9 mouse cellular contexts compared by ENCODE assay signal in genomic region chr11:84141752-84142151, GRCm38 (mm10). TPM values are rescaled to one million over a fixed set of nuclear protein-coding genes. Genes with fewer than 3 reads are reported as not detected.
A peak's percentile ranks its signal among the peaks of the same experiment; 100 is the strongest.
DNase-seq lines count a peak whose midpoint lies in the region; ATAC-seq and TF ChIP-seq lines count a peak whose summit lies in the region.
"Had no signal": no experiment of that assay in that cellular context is flagged by ENCODE, and none has a peak within 500 bp of the region (broad histone marks: within the 10 kb centered on the region; RNA-seq: fewer than 3 reads in every experiment).

No protein-coding gene starts in this region.

- peak; percentile 20; the same call in 1 of the 2 replicates for TF ChIP-seq CTCF in testis, adult 2 months (IDR thresholded peaks at IDR 0.05; ENCODE audit: control insufficient read depth, insufficient read depth, insufficient replicate concordance, low read depth, low read length)
- peak; percentile 75 for TF ChIP-seq CTCF in hindbrain, postnatal 0 days (IDR thresholded peaks at IDR 0.05; ENCODE audit: low read depth)
- peak; percentile 83 for TF ChIP-seq CTCF in liver, postnatal 0 days (IDR thresholded peaks at IDR 0.05; ENCODE audit: low read depth)
- TF ChIP-seq CTCF in spleen, adult 2 months (IDR thresholded peaks at IDR 0.05; ENCODE audit: extremely low read depth, insufficient read depth, insufficient read length, insufficient replicate concordance), result no peak

- H3K27me3 ChIP-seq in testis, adult 2 months (ENCODE audit: control insufficient read depth, insufficient read depth, low read length), result no peaks in the 10 kb centered on the region
- H3K27me3 ChIP-seq in hindbrain, postnatal 0 days (ENCODE audit: insufficient read depth, low read length), result no peaks in the 10 kb centered on the region
- no peaks in the 10 kb centered on the region for H3K27me3 ChIP-seq in liver, postnatal 0 days (ENCODE audit: insufficient read depth, low read length)
- H3K27me3 ChIP-seq in spleen, adult 2 months (ENCODE audit: control insufficient read depth, insufficient read depth, low read length), result no peaks in the 10 kb centered on the region

- no peak for TF ChIP-seq EP300 in liver, postnatal 0 days (IDR thresholded peaks at IDR 0.05; ENCODE audit: low read depth)

- no peaks in the 10 kb centered on the region for H3K36me3 ChIP-seq in testis, adult 2 months (ENCODE audit: control insufficient read depth, insufficient read depth, low read length)
- H3K36me3 ChIP-seq in hindbrain, postnatal 0 days (ENCODE audit: insufficient read depth, low read length), result no peaks in the 10 kb centered on the region
- H3K36me3 ChIP-seq in liver, postnatal 0 days (replicated peaks; ENCODE audit: insufficient read depth, low read length), result no peaks in the 10 kb centered on the region
- H3K36me3 ChIP-seq in spleen, adult 2 months (ENCODE audit: control insufficient read depth, insufficient read depth, low read length), result no peaks in the 10 kb centered on the region

- H3K4me2 ChIP-seq in hindbrain, postnatal 0 days (ENCODE audit: low read depth, low read length), result no peak overlapping the region
- no peak overlapping the region for H3K4me2 ChIP-seq in liver, postnatal 0 days (ENCODE audit: low read depth, low read length)

- peak; percentile 50 for DNase-seq in gastrocnemius, adult 18-20 months (ENCODE audit: low spot score)
- DNase-seq in gastrocnemius, postnatal 25 days, result no peak
- DNase-seq in testis, postnatal 14 days (ENCODE audit: low spot score), result no peak
- peak; percentile 15 for DNase-seq in cerebellum, adult 8-10 months
- peak; percentile 79 for DNase-seq in hindbrain, postnatal 0 days (ENCODE audit: low spot score)
- DNase-seq in liver, postnatal 0 days, result peak; percentile 73
- peak; percentile 15 to 18 for DNase-seq in spleen, adult 2 months (ENCODE audit: low read depth in 1 of 2, low spot score in 2 of 2)

- H3K4me1 ChIP-seq in testis, adult 2 months (ENCODE audit: control insufficient read depth, insufficient read depth, low read length), result no peaks in the 10 kb centered on the region
- H3K4me1 ChIP-seq in hindbrain, postnatal 0 days (ENCODE audit: insufficient read depth, low read length), result no peaks in the 10 kb centered on the region
- H3K4me1 ChIP-seq in liver, postnatal 0 days (ENCODE audit: insufficient read depth), result peaks cover 7% of the 10 kb centered on the region; the same call in 1 of the 2 replicates
- H3K4me1 ChIP-seq in spleen, adult 2 months (ENCODE audit: control insufficient read depth, insufficient read depth, insufficient read length), result no peaks in the 10 kb centered on the region

- no peaks in the 10 kb centered on the region for H3K9me3 ChIP-seq in hindbrain, postnatal 0 days (ENCODE audit: low read length)
- H3K9me3 ChIP-seq in liver, postnatal 0 days (ENCODE audit: low read length), result no peaks in the 10 kb centered on the region

- no peak for ATAC-seq in hindbrain, postnatal 0 days
- ATAC-seq in liver, postnatal 0 days, result no peak

- no peak overlapping the region for H3K27ac ChIP-seq in testis, adult 2 months (ENCODE audit: control insufficient read depth, insufficient read depth, low read depth, low read length)
- H3K27ac ChIP-seq in hindbrain, postnatal 0 days, result no peak overlapping the region
- H3K27ac ChIP-seq in liver, postnatal 0 days (ENCODE audit: low read depth), result no peak overlapping the region
- no peak overlapping the region for H3K27ac ChIP-seq in spleen, adult 2 months (ENCODE audit: insufficient read depth, low read length)

- TF ChIP-seq POLR2A in testis, adult 2 months (IDR thresholded peaks at IDR 0.05; ENCODE audit: control insufficient read depth, low read depth, low read length), result no peak
- TF ChIP-seq POLR2A in spleen, adult 2 months (IDR thresholded peaks at IDR 0.05; ENCODE audit: low read depth, low read length), result no peak

- no peak overlapping the region for H3K4me3 ChIP-seq in testis, adult 2 months (ENCODE audit: control insufficient read depth, low read depth, low read length)
- no peak overlapping the region for H3K4me3 ChIP-seq in hindbrain, postnatal 0 days (ENCODE audit: low read length)
- no peak overlapping the region for H3K4me3 ChIP-seq in liver, postnatal 0 days (ENCODE audit: low read depth, low read length)
- H3K4me3 ChIP-seq in spleen, adult 2 months (ENCODE audit: extremely low read depth, insufficient read depth, insufficient read length), result no peak overlapping the region

- H3K9ac ChIP-seq in hindbrain, postnatal 0 days (replicated peaks; ENCODE audit: low read length), result no peak overlapping the region
- no peak overlapping the region for H3K9ac ChIP-seq in liver, postnatal 0 days (replicated peaks)

- WGBS in hindbrain, postnatal 0 days, result 56% methylated on average over 2 of the region's 2 CpGs
- WGBS in liver, postnatal 0 days (ENCODE audit: insufficient replicate concordance), result 38% methylated on average over 2 of the region's 2 CpGs
- 54% methylated on average over 2 of the region's 2 CpGs for WGBS in spleen, adult 2 months

RNA-seq across cellular contexts. Expression of gene Acaca, which starts 12.3 kb away (rescaled TPM):
- total RNA-seq in gastrocnemius, adult 18-20 months (2021), result 10 to 100 TPM; 11.4 to 17.3 TPM
- 10 to 100 TPM; 13.4 to 20.3 TPM for total RNA-seq in gastrocnemius, postnatal 25 days (2021)
- 10.2 and 11.2 TPM in 2 replicates for polyA plus RNA-seq in testis, adult 2 months (2012; rRNA removed)
- total RNA-seq in hindbrain, postnatal 0 days (2014; rRNA removed), result 102 and 127 TPM in 2 replicates
- 16.4 and 18.2 TPM in 2 replicates for polyA plus RNA-seq in hindbrain, postnatal 0 days (2015; fragmentation: Nextera tagmentation; extraction: Ambion mirVana)
- polyA plus RNA-seq in liver, postnatal 0 days (2015; fragmentation: Nextera tagmentation; extraction: Ambion mirVana), result 2.0 TPM in 2 replicates
- polyA plus RNA-seq in spleen, adult 2 months (2012; rRNA removed), result 3.9 and 4.0 TPM in 2 replicates

RNA-seq across cellular contexts. Expression of gene Tada2a, which starts 12.4 kb away (rescaled TPM):
- 10 to 100 TPM; 11.4 to 12.5 TPM for total RNA-seq in gastrocnemius, adult 18-20 months (2021)
- 1 to 10 TPM; 8.0 to 8.7 TPM for total RNA-seq in gastrocnemius, postnatal 25 days (2021)
- 3.5 and 4.2 TPM in 2 replicates for polyA plus RNA-seq in testis, adult 2 months (2012; rRNA removed)
- 13.0 and 15.9 TPM in 2 replicates for total RNA-seq in hindbrain, postnatal 0 days (2014; rRNA removed)
- 24.7 and 25.6 TPM in 2 replicates for polyA plus RNA-seq in hindbrain, postnatal 0 days (2015; fragmentation: Nextera tagmentation; extraction: Ambion mirVana)
- polyA plus RNA-seq in liver, postnatal 0 days (2015; fragmentation: Nextera tagmentation; extraction: Ambion mirVana), result 5.7 and 6.1 TPM in 2 replicates
- polyA plus RNA-seq in spleen, adult 2 months (2012; rRNA removed), result 2.5 and 2.8 TPM in 2 replicates

RNA-seq across cellular contexts. Expression of gene Gm11437, which starts 25.5 kb away (rescaled TPM):
- total RNA-seq in gastrocnemius, adult 18-20 months (2021), result not detected
- not detected for total RNA-seq in gastrocnemius, postnatal 25 days (2021)
- polyA plus RNA-seq in testis, adult 2 months (2012; rRNA removed), result not detected in 2 replicates
- not detected in 2 replicates for total RNA-seq in hindbrain, postnatal 0 days (2014; rRNA removed)
- polyA plus RNA-seq in hindbrain, postnatal 0 days (2015; fragmentation: Nextera tagmentation; extraction: Ambion mirVana), result not detected in 2 replicates
- 0.14 TPM in 1 of 2 replicates, not detected in the other for polyA plus RNA-seq in liver, postnatal 0 days (2015; fragmentation: Nextera tagmentation; extraction: Ambion mirVana)
- polyA plus RNA-seq in spleen, adult 2 months (2012; rRNA removed), result not detected in 2 replicates
- total RNA-seq: layer of hippocampus, postnatal 25 days had no signal

Comparison
In these comparisons a context has a peak if more than half of its experiments do, and no peak if none do; other contexts are left out.
1. DNase-seq: peak in gastrocnemius, adult 18-20 months (single experiment), cerebellum, adult 8-10 months (single experiment), hindbrain, postnatal 0 days (single experiment), liver, postnatal 0 days (single experiment) and spleen, adult 2 months (2 of 2); none in gastrocnemius, postnatal 25 days (single experiment) and testis, postnatal 14 days (single experiment).